Mouse (Mus musculus) heart, embryonic 15.5 days (tissue): ENCODE results near the gene Rpl31. TPM values are rescaled to one million over a fixed set of nuclear protein-coding genes. Genes with fewer than 3 reads are reported as not detected.

ENCODE experiments used
- ATAC-seq: fragments of 200-750 bp; cut with Nextera tagmentation; replicated peaks from 2 replicates; pipeline ENCODE4 v1.8.0; 2017; ENCODE audit warnings: low read depth, moderate TSS enrichment; ENCODE audit not compliant: insufficient number of reproducible peaks, insufficient read depth, low FRiP score
- H3K27ac ChIP-seq: fragments of 300-500 bp; sonication (generic); 2 replicates; pipeline ENCODE4 v1.5.1; 2015; ENCODE audit warnings: mild to moderate bottlenecking, inconsistent platforms
- H3K27me3 ChIP-seq: fragments of 300-500 bp; sonication (generic); 2 replicates; pipeline ENCODE4 v1.6.1; 2015; ENCODE audit warnings: inconsistent platforms
- H3K36me3 ChIP-seq: fragments of 300-500 bp; sonication (generic); 2 replicates; pipeline ENCODE4 v1.6.1; 2015; ENCODE audit warnings: mild to moderate bottlenecking, inconsistent platforms
- H3K4me1 ChIP-seq: fragments of 300-500 bp; sonication (generic); replicated peaks from 2 replicates; pipeline ENCODE4 v1.6.1; 2015; ENCODE audit warnings: inconsistent platforms
- H3K4me2 ChIP-seq: fragments of 300-500 bp; sonication (generic); 2 replicates; pipeline ENCODE4 v1.6.1; 2015; ENCODE audit warnings: inconsistent platforms, mild to moderate bottlenecking, moderate library complexity
- H3K4me3 ChIP-seq: fragments of 300-500 bp; sonication (generic); 2 replicates; pipeline ENCODE4 v1.5.1; 2015; ENCODE audit warnings: mild to moderate bottlenecking, inconsistent platforms
- H3K9ac ChIP-seq: fragments of 300-500 bp; sonication (generic); 2 replicates; pipeline ENCODE4 v1.6.1; 2015; ENCODE audit warnings: mild to moderate bottlenecking, inconsistent platforms
- H3K9me3 ChIP-seq: fragments of 300-500 bp; sonication (generic); replicated peaks from 2 replicates; pipeline ENCODE4 v1.6.1; 2016; ENCODE audit warnings: inconsistent platforms
- WGBS: fragments of 180-500 bp; shearing (Covaris S2); methylation state at CpG from one replicate; pipeline ENCODE4 v1.1.7; 2015; ENCODE audit warnings: mixed read lengths; 5-methylcytosine and 5-hydroxymethylcytosine counted together
- polyA plus RNA-seq: library from polyadenylated mRNA; unstranded; fragments of >200 nt; fragmentation: Nextera tagmentation; extraction: Ambion mirVana; gene quantifications from 2 replicates; pipeline ENCODE4 v1.2.1, GENCODE M21; 2015

Rpl31 gene
- polyA plus RNA-seq, 1 experiment from 2014 or later: 324 TPM

GRCm38 (mm10) chr1:39339455-39339854 is 28.2 kb upstream of the Rpl31 start:
- no peaks in the 10 kb centered on the region for H3K36me3 ChIP-seq
- no peak overlapping the region for H3K4me3 ChIP-seq
- no peak overlapping the region for H3K4me2 ChIP-seq
- H3K9ac ChIP-seq: no peak overlapping the region
- H3K4me1 ChIP-seq: peaks cover 3% of the 10 kb centered on the region
- no peaks in the 10 kb centered on the region for H3K27me3 ChIP-seq
- H3K9me3 ChIP-seq: no peaks in the 10 kb centered on the region
- H3K27ac ChIP-seq: no peak overlapping the region
- 61% methylated on average over 5 of the region's 5 CpGs for WGBS
- no peak for ATAC-seq

- Histone ChIP-seq H3K27ac (no peak overlapping the region), H3K9me3 (no peaks in the 10 kb centered on the region), H3K27me3 (no peaks in the 10 kb centered on the region), H3K4me1 (peaks cover 3% of the 10 kb centered on the region), H3K4me3 (no peak overlapping the region), H3K9ac (no peak overlapping the region), H3K4me2 (no peak overlapping the region), H3K36me3 (no peaks in the 10 kb centered on the region)
- no peak for ATAC-seq
- 44% methylated on average over 6 of the region's 6 CpGs for WGBS
Observed at GRCm38 (mm10) chr1:39340156-39340555, 27.5 kb upstream of the Rpl31 start.

- H3K4me2 ChIP-seq: no peak overlapping the region
- WGBS: 12% methylated on average over 8 of the region's 8 CpGs
- H3K36me3 ChIP-seq: no peaks in the 10 kb centered on the region
- no peak overlapping the region for H3K27ac ChIP-seq
- no peak overlapping the region for H3K4me3 ChIP-seq
- H3K27me3 ChIP-seq: no peaks in the 10 kb centered on the region
- 0 out of 2 replicates have a peak, but pooled peaks have one; percentile 55 for ATAC-seq
- peaks cover 3% of the 10 kb centered on the region for H3K4me1 ChIP-seq
- no peaks in the 10 kb centered on the region for H3K9me3 ChIP-seq
- no peak overlapping the region for H3K9ac ChIP-seq
Observed at GRCm38 (mm10) chr1:39340647-39341046, 27.0 kb upstream of the Rpl31 start.

GRCm38 (mm10) chr1:39341807-39342206 is 25.8 kb upstream of the Rpl31 start:
- Histone ChIP-seq H3K4me1 (no peaks in the 10 kb centered on the region), H3K4me2 (no peak overlapping the region), H3K4me3 (no peak overlapping the region), H3K9me3 (no peaks in the 10 kb centered on the region), H3K36me3 (no peaks in the 10 kb centered on the region), H3K27me3 (no peaks in the 10 kb centered on the region), H3K9ac (no peak overlapping the region), H3K27ac (no peak overlapping the region)
- WGBS: 72% methylated on average over 4 of the region's 4 CpGs
- ATAC-seq: no peak

GRCm38 (mm10) chr1:39343242-39343641 is 24.4 kb upstream of the Rpl31 start:
- WGBS: 77% methylated on average over 5 of the region's 5 CpGs
- no peak overlapping the region for H3K9ac ChIP-seq
- H3K36me3 ChIP-seq: no peaks in the 10 kb centered on the region
- ATAC-seq: no peak
- no peak overlapping the region for H3K4me3 ChIP-seq
- no peaks in the 10 kb centered on the region for H3K27me3 ChIP-seq
- H3K9me3 ChIP-seq: no peaks in the 10 kb centered on the region
- H3K4me1 ChIP-seq: no peaks in the 10 kb centered on the region
- no peak overlapping the region for H3K27ac ChIP-seq
- H3K4me2 ChIP-seq: no peak overlapping the region

- Histone ChIP-seq H3K4me2 (no peak overlapping the region), H3K36me3 (no peaks in the 10 kb centered on the region), H3K27me3 (no peaks in the 10 kb centered on the region), H3K27ac (no peak overlapping the region), H3K4me3 (no peak overlapping the region), H3K9me3 (no peaks in the 10 kb centered on the region), H3K4me1 (peaks cover 6% of the 10 kb centered on the region; the same call in 1 of the 2 replicates), H3K9ac (no peak overlapping the region)
- 54% methylated on average over 21 of the region's 21 CpGs for WGBS
- ATAC-seq: no peak
Observed at GRCm38 (mm10) chr1:39344981-39345600, 22.6 kb upstream of the Rpl31 start.

- ATAC-seq: no peak
- Histone ChIP-seq H3K4me2 (no peak overlapping the region), H3K9me3 (no peaks in the 10 kb centered on the region; the same call in 1 of the 2 replicates), H3K4me1 (peaks cover 6% of the 10 kb centered on the region; the same call in 1 of the 2 replicates), H3K4me3 (no peak overlapping the region), H3K27ac (no peak overlapping the region), H3K36me3 (no peaks in the 10 kb centered on the region), H3K27me3 (no peaks in the 10 kb centered on the region), H3K9ac (no peak overlapping the region)
- WGBS: 74% methylated on average over 1 of the region's 1 CpGs
Observed at GRCm38 (mm10) chr1:39349001-39349400, 18.6 kb upstream of the Rpl31 start.

- no peaks in the 10 kb centered on the region for H3K27me3 ChIP-seq
- ATAC-seq: no peak
- no peaks in the 10 kb centered on the region for H3K36me3 ChIP-seq
- peaks cover 6% of the 10 kb centered on the region; the same call in 1 of the 2 replicates for H3K4me1 ChIP-seq
- H3K9me3 ChIP-seq: no peaks in the 10 kb centered on the region; the same call in 1 of the 2 replicates
- H3K27ac ChIP-seq: no peak overlapping the region
- no peak overlapping the region for H3K4me2 ChIP-seq
- no peak overlapping the region for H3K9ac ChIP-seq
- no peak overlapping the region for H3K4me3 ChIP-seq
- 69% methylated on average over 7 of the region's 7 CpGs for WGBS
Observed at GRCm38 (mm10) chr1:39349427-39349826, 18.2 kb upstream of the Rpl31 start.

- Histone ChIP-seq H3K4me3 (peak overlapping the region; percentile 20; the same call in 1 of the 2 replicates), H3K4me2 (peak overlapping the region; percentile 54), H3K36me3 (no peaks in the 10 kb centered on the region), H3K27ac (no peak overlapping the region), H3K27me3 (peaks cover 9% of the 10 kb centered on the region), H3K4me1 (peaks cover 1% of the 10 kb centered on the region), H3K9me3 (no peaks in the 10 kb centered on the region), H3K9ac (no peak overlapping the region)
- WGBS: 34% methylated on average over 24 of the region's 24 CpGs
- no peak for ATAC-seq
Observed at GRCm38 (mm10) chr1:39361754-39362514, 5.7 kb upstream of the Rpl31 start.

GRCm38 (mm10) chr1:39362515-39362893 is 5.1 kb upstream of the Rpl31 start:
- WGBS: 49% methylated on average over 7 of the region's 7 CpGs
- no peak overlapping the region for H3K9ac ChIP-seq
- peaks cover 4% of the 10 kb centered on the region for H3K4me1 ChIP-seq
- no peak overlapping the region for H3K27ac ChIP-seq
- no peak overlapping the region for H3K4me2 ChIP-seq
- no peak for ATAC-seq
- no peaks in the 10 kb centered on the region for H3K9me3 ChIP-seq
- H3K4me3 ChIP-seq: no peak overlapping the region
- H3K27me3 ChIP-seq: peaks cover 9% of the 10 kb centered on the region
- H3K36me3 ChIP-seq: no peaks in the 10 kb centered on the region

GRCm38 (mm10) chr1:39365562-39365961 is 2.1 kb upstream of the Rpl31 start:
- Histone ChIP-seq H3K27me3 (peaks cover 9% of the 10 kb centered on the region), H3K9me3 (no peaks in the 10 kb centered on the region), H3K4me1 (peaks cover 15% of the 10 kb centered on the region), H3K36me3 (peaks cover 8% of the 10 kb centered on the region), H3K27ac (no peak overlapping the region), H3K4me3 (no peak overlapping the region), H3K4me2 (no peak overlapping the region), H3K9ac (no peak overlapping the region)
- ATAC-seq: no peak
- WGBS: 72% methylated on average over 1 of the region's 1 CpGs
